Mouse (Mus musculus): Measurements from ENCODE around the gene Fam69a.
"Not testable (repeated sequence)": the region's sequence is repeated elsewhere in the genome, so short reads cannot be mapped to it uniquely, and the experiment has no call there.

Gene Fam69a

DNA sequence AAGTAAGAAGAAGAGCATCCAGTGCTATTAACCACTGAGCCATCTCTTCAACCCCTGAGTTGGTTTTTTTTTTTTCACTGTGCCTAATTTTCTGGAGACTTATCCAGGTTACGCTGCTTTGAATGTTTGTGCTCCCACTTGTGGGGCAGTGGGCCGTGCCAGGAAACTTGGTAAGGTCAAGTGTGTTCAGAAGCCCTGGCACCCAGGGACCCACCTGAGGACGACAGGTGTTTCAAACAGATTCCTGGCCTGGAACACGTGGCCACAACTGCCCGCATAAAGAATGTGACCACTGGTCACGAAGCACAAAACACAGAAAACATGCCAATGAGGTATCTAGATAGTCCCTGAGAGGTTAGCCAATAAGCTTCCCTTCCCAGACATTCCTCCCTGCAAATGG, 43.4 kb downstream of the Fam69a start:
- DNase-seq, result no peak

DNA sequence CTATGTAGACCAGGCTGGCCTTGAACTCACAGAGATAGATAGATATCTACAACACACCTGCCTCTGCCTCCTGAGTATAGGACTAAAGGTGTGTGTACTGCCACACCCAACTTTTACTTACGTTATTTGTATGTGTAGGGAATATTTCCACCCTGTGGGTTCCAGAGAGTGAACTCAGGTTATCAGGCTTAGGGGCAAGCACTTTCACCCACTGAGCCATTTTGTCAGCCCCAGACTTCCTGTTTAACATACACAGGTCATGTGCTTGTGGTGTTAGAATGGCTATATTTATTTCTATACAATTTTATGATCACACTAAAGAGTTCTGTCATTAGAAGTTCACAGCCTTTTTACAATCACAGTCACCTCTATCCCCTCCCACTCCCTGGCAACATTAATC, 43.9 kb downstream of the Fam69a start:
- DNase-seq, result peak; percentile 55 to 59

DNA sequence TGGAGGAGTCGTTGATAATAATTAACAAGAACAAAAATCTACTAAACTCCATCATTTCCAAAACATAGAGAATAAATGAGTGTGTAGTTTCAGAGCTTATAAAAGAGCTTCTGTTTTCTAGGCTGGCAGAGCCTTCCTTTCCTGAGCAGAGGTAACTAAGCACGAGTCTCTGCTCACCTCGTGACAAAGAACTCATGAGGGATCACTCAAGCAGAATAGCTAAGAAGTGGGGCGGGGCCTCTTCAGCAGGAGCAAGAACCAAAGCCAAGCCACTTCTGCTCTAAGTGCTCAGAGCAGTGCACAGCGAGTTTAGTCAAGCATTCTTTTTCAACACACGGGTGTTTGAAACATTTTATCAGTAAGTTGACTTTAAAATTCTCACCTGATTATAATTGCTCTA, 45.7 kb downstream of the Fam69a start:
- peak; percentile 82 to 86 for DNase-seq

DNA sequence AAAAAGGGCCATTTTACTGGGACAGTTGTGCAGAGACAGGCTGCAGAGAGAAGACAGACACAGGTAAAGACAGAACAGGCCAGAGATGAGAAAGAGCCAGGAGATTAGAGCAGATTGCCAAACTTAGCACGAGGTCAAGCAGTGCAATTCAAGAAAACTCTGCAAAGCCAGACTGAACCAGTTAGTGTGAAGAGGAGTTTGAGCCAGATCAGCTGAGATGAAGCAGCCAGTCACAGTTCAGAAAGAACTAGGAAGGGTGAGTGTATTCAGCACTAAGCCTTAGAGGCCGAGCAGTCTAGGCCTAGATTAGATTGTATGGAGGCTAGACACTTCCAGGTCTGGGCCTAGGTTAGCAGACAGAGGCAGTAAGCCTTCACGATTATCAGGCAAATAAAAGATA, 47.2 kb downstream of the Fam69a start:
- DNase-seq, result no peak

DNA sequence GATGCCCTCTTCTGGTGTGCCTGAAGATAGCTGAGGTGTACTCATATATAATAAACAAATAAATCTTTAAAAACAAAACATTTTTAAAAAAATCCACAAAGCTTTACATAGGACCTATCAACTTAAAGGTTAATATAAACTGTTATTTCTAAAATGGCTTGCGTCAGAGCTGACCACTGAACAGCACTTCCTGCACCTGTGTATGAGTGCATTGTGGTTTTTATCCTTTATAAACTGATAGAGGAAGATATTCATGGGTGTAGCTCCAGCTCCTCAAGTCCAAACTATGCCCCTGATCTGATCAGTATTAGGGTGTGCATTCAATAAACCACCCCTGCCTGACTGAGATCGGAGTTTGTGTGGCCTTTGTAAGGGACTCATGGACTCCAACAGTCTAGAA, 48.0 kb downstream of the Fam69a start:
- DNase-seq, result peak in 1 of 2 experiments; percentile 35

DNA sequence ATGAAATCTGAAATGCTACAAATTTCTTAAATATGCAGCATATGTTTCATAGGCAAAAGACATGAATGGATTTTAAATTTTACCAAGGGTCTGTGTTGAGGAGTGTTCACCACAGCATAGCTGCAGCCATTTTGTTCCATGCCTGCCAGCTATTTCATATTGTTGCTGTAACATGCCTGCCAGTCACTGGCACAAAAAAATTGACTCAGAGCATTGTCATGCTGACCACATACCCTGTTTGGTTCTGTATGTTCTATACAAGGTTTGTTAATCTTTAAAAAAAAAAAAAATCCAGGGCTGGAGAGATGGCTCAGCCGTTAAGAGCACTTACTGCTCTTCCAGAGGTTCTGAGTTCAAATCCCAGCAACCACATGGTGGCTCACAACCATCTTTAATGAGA, 48.4 kb downstream of the Fam69a start:
- DNase-seq, result not testable (repeated sequence)

DNA sequence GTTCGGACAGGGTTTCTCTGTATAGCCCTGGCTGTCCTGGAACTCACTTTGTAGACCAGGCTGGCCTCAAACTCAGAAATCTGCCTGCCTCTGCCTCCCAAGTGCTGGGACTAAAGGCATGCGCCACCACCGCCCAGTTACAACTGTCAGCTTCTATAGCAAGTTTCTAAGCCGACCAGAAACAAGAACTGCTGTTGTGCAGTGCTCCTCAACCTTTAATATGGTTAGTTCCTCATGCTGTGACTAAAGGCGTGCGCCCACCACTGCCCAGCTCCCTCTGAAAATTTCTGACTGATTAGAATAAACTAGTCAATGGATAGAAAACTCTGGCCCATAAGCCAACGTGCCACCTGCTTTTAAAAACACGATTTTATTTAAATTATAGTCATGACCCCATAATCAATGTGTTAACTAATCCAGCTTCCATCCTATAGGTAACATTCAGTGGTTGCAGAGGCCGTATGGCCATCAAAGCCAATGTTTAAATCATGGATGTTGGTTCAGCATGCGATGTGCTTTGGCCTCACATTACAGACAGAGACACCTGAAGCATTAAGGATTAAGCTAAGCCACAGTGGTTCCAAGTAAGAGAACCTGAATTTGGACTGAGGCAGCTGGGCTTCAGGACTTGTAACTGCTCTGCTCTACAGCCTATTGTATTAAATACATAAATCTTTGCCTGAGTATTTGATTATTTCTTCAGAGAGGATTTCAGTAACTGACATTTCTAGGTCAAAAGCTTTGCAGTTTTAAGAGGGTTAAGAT, 50.1 kb downstream of the Fam69a start:
- DNase-seq, result peak; percentile 36 to 42

DNA sequence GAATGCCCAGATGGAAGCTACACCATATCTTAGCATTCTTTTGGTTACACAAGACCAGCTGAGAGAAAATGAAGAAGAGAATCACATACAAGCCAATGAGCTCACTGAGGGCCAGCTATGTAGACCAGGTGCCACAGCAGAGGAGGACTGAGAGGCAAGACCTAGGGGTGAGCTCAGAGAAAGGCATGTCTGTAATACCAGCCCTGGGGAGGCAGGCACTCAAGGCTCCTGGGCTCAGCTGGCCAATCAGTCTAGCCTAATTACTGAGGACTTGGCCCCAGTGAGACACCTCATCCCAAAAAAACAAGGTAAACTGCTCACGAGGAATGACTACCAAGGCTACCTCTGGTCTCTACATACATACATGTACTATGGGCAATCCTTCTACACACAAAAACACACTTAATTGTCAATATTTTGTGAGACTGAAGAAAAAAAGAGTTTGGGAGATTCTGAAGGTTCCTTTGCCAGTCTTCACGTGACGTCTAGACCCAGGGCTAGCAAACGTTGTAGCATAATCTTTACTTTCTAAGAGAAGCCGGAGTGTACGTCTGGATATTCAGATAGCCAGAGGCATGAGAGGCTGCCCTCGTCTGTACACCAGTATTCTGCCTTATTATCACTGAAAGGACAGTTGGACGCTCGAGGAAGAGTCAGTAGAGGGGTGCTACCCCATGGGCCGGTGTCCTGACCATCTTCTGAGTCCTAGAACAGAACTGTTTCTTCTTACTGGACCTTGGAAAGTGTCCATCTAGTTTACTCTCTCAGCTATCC, 51.9 kb downstream of the Fam69a start:
- no peak for DNase-seq

DNA sequence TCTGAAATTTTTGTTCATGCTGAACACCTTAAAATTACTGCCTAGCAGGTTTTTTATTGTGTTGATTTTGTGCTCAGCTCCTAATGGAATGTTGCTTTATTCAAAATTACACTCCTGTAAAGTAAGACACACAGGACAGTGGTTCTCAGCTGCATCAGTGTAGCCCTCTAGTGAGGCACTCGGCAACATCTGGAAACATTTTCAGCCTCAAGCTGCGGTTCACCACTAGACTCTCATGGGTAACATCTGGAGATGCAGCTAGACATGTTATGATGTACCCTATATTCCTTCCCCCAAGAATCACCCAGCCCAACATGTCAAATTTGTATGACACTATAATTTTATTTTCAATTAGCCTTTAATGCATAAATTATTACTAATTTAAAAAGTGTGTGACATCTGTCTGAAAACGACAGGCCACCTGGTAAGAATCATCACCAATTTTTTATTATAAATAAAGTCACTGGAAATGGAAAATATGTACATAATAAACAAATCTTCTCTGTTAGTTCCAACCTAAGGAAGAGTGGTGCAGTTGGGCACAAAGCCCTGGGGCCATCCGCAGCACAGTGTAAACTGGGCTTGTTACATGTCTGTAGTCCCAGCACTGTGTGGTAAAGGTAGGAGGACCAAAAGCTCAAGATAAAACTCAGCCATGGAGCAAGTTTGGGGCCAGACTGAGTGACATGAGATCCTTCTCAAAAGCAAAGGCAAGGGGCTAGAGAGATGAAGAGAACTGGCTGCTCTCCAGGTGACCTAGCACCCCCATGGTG, 53.5 kb downstream of the Fam69a start:
- DNase-seq, result no peak

DNA sequence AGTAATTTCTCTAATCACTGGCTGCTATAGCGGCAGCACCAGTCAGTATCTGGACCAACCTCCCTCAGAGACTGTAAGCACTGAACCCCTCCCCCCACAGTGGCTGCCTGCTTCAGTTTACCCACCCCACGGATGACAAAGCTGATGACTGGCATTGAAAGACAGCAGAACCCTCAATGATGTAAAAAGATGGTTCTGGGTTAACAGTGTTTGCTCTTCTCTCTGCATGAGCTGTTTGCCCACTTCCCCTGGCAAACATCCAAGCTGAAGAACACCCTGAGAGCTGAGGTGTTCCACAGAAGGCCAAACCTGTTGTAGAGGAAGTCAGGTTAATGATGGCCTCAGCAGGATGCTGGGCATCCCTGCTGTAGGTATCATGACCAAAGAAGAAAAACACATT, 54.3 kb downstream of the Fam69a start:
- DNase-seq, result peak; percentile 81 to 87

DNA sequence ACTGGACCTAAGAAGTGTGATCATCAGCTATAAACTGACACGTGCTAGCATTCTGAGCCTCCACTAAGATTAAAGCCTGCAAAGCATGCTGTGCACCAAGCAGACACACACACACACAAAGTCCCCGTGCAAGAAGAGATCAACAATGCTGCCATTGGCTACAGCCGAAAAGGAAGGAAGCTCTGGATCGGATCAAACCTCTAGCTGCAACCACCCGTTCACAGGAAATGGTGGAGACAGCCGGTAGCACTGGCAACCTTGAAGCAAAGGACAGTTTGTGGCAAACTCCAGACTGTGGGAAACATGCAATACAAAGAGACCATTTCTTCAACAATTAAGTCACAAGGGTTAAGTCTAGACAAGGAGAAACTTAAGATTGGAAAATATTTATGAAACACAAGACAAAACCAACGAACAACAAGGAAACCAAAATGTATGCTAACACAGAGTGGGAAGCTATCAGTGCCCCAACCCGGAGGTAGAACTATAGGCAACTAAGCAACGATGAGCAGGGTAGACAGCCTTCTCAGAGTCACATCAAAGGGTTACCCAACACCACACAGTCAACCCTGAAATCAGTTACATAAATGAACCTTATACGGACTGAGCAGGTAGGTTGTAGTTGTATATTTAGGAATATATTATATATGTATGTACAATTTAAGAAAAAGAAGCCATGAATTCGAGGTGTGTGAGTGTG, 60.2 kb downstream of the Fam69a start:
- peak; percentile 57 to 62 for DNase-seq

DNA sequence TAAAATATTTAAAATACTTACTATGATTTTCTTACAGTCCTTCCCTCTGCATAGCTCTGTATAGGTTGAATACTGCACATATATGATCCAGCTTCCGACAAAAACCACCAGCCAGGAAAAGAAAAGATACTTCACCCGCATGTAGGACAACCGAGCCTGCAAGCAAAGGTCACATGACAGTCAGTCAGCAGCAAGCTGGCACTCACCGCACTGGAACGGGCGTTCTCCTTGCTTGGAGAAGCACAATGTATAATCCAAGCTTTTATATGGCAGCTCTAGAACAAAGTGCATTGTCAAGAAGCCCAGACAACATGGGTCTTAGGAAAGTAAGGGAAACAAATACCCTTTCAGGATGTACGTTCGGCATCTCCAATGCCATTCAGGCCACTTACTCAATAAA, 62.3 kb downstream of the Fam69a start:
- DNase-seq, result no peak

DNA sequence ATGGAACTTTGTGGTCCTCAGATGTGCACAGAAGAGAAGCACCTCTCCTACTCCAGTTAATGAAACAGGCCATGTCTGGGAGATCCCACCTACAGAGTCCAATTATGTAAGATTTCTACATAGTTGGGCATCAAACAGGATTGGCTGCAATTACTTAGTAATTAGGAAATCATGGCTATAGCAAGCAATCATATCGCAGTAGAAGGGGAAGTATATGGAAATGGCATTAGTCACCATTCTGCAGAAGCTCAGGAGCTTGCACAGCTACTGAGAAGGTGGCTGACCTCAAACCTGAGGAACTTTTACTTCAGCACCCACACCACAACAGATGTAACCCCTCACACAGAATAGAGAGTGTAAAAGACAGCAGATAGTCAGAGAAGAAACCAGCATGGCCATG, 64.0 kb downstream of the Fam69a start:
- DNase-seq, result no peak

DNA sequence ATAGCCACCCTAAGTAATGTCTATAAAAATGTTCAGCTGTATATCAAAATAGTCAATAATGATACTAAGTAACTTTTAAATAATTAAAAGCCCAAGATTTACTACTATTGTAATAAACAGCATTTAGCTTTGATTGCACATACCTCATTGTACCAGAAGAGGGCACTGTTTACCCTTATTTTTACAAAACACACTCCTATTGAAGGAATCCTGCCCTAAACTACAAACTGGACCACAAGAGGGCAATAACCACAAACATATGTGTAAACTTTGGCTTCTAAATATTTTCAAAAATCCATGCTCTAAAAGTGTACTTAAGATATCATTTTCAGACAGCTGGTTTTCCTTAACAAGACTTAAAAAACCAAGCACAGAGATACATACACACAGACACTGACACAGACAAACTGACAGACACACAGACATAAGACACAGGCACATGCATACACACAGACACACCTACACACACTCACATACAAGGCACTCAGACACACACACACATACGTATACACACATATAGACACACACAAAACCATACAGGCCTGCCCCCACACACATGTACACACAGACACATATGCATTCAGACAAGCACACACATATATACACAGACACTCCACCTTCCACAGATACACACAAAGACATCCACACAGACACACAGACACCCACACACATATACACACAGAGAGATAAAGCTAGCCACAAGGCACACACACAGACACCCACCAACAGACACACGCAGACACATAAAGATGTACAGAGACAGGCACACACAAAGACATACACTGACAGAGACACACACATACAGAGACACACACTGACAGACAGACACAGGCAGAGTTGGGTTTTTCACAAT, 65.3 kb downstream of the Fam69a start:
- DNase-seq, result peak; percentile 64 to 74

DNA sequence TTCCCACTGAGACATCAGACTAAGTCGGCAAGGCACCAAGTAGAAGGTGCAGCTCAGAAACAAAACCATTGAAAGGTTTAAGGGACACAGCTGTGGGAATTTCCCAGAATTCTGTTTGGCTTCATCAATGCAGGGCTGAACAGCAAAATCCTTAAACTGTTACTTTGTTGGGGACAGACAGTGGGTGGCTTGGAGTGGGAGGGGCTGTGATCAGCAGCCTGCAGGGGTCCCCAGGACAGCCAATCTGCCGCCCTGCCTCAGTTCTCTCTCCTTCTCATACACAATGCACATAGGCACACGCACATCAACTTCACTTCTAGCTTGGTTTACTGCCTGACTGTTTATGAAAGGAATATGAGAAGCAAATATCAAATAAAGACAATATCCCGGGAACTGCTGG, 71.6 kb downstream of the Fam69a start:
- no peak for DNase-seq

DNA sequence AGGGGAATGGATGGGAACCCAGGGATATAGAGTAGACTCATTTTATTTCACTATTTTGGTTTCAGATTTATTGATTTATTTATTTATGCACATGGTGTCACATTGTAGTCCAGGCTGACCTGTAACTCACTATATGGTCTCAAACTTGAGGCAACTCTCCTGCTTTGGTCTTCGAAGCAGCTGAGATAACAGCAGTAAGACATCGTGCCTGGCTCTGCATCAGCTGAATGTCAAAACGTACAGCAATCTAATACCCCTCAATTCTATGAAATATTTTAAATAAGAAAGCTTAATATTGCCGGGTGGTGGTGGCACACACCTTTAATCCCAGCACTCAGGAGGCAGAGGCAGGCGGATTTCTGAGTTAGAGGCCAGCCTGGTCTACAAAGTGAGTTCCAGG, 75.9 kb downstream of the Fam69a start:
- no peak for DNase-seq

DNA sequence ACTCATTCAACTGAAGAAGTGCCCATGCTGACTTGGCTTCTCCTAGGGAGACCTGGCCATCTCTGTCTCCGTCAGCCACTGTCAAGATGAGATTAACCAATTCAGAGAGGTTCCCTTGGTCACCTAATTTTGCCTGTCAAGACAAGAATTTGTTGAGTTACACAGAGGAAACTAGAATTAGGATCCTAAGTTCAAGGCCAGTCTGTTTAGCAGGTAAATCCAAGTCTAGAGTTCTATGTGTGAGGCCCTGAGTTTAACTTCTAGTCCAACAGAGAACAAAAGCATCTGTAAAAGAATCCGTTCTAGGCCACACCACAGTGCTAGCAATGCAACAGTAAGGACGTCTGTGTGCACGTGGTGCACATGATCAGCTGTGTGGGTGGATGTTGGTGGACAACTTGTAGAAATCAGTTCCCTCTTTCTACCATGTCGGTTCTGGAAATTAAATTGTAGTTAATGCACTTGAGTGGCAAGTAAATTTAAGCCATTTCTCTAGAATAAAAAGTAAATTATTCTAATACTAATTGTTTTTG, 76.7 kb downstream of the Fam69a start:
- DNase-seq, result no peak

DNA sequence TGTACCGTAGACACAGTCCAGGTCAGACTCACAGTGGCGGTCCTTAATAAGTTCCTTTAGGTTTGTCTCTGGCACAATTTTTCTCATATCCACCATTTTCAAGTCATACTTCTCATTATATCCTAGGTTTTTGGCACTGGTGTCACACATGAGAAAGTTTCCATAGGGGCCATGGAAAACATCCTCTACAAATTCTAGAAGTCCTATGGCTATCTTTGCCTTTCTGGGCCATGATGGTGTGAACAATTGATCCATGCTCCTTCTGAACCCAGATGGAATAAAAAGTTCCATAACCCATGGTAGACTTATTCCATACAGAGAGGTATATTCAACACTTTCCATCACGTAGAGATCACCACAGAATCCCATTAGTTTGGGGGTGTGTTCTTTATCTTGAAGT, 77.2 kb downstream of the Fam69a start:
- no peak for DNase-seq

DNA sequence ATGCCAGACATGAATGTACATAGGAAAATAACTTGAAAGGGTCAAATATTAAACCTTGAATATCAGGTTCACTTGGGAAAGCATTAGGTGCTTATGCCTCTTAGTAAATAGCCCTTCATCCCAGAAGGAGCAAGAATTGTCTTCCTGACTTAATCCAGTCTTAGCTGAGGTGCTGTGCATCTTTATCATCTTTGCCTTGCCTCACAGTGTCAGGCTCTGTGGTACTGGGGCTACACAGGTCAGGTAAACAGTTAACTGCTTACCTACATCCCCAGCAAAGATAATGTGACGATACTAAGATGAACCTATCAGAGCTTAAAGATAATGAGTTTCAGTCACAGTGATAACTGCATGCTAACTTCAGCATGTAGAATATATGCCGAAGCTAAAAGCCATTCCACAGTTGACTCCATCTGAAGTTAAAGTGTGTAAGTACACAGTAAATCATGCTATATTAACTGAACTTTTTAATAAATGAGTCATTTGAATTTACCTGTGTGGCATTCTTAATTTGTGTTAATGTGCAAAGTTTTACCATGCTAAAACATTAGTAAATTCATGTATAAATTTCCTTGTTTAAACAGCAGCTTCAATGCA, 78.3 kb downstream of the Fam69a start:
- no peak for DNase-seq

DNA sequence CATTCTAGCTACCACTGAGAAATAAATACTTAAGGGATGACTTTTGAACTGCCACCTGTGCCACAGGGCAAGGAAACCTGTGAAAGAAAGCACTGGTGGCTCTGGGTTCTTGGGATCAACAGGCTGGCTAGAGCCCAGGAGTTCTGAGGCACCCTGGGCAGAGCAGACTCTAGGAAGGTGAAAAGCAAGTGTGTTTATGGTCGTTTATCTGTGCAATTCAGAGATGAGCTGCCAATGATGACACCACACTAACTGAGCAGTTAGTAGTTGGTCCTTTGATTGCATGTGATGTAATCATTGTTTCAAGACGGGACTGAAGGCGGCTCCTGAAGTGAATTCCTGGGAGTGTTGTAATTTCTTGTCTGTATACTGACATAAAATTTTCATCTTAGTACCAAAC, 82.6 kb downstream of the Fam69a start:
- DNase-seq, result no peak

DNA sequence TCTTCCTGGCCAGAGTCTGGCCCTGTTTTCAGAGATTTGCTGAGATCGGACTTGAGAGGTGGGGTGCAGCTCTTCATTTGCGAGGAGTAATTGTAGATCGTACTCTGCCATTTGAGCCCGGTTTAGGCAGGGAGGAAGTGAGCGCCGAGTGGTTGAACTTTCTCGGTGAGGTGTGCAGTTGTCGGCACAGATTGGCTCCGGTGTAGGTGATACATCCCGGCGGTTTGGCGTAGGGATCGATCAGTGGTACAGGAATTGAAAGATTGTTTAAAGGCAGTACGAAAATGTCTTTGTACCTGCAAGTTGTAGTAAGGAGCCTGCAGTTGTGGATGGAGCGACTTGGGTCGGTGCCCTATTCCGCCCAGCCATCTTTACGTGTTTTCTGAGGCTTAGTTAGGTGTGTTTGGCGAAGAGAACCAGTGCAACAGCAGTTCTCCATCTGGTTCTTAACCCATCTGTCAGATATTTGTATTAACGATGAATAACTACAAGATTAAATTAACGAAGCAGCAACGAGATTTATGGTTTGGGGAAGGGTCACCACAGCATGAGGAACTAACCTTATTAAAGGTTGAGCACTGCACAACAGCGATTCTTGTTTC, 85.8 kb downstream of the Fam69a start:
- DNase-seq, result peak in 1 of 2 experiments; percentile 70
